Mouse (Mus musculus) limb, embryonic 14.5 days (tissue): ENCODE results near the gene Zfp281. TPM values are rescaled to one million over a fixed set of nuclear protein-coding genes. Genes with fewer than 3 reads are reported as not detected.

Experiments
- ATAC-seq: fragments of 200-750 bp; cut with Nextera tagmentation; 2 replicates; pipeline ENCODE4 v1.8.0; 2017; ENCODE audit warnings: low read depth, moderate number of reproducible peaks, moderate TSS enrichment; ENCODE audit not compliant: low FRiP score
- DNase-seq: peaks from one replicate; pipeline ENCODE4 v3.0.0-alpha.2; 2015; ENCODE audit warnings: low spot score
- H3K27ac ChIP-seq: fragments of 300-500 bp; sonication (generic); replicated peaks from 2 replicates; pipeline ENCODE4 v1.5.1; 2014; ENCODE audit warnings: low read depth, mild to moderate bottlenecking, low read length, moderate library complexity, mixed read lengths
- H3K27me3 ChIP-seq: fragments of 300-500 bp; sonication (generic); 2 replicates; pipeline ENCODE4 v1.6.1; 2014; ENCODE audit warnings: low read length, mixed read lengths; ENCODE audit not compliant: control insufficient read depth, insufficient read depth
- H3K36me3 ChIP-seq: fragments of 300-500 bp; sonication (generic); 2 replicates; pipeline ENCODE4 v1.6.1; 2014; ENCODE audit warnings: mild to moderate bottlenecking, low read length, moderate library complexity, mixed read lengths; ENCODE audit not compliant: control insufficient read depth, insufficient read depth
- H3K4me1 ChIP-seq: fragments of 300-500 bp; sonication (generic); 2 replicates; pipeline ENCODE4 v1.6.1; 2014; ENCODE audit warnings: antibody characterized with exemption, low read length, mixed read lengths; ENCODE audit not compliant: control insufficient read depth, insufficient read depth
- H3K4me2 ChIP-seq: fragments of 300-500 bp; sonication (generic); replicated peaks from 2 replicates; pipeline ENCODE4 v1.6.1; 2014; ENCODE audit warnings: low read depth, mild to moderate bottlenecking, low read length, moderate library complexity; ENCODE audit not compliant: severe bottlenecking
- H3K4me3 ChIP-seq: fragments of 300-500 bp; sonication (generic); replicated peaks from 2 replicates; pipeline ENCODE4 v1.5.1; 2014; ENCODE audit warnings: low read length
- H3K9ac ChIP-seq: fragments of 300-500 bp; sonication (generic); 2 replicates; pipeline ENCODE4 v1.6.1; 2014; ENCODE audit warnings: mild to moderate bottlenecking, low read depth, low read length, moderate library complexity; ENCODE audit not compliant: severe bottlenecking
- H3K9me3 ChIP-seq: fragments of 300-500 bp; sonication (generic); 2 replicates; pipeline ENCODE4 v1.6.1; 2016; ENCODE audit warnings: low read length; ENCODE audit not compliant: control insufficient read depth
- POLR2A ChIP-seq: fragments of 200-500 bp; IDR thresholded peaks from 2 replicates; pipeline ENCODE4 v1.8.0; 2012; ENCODE audit warnings: inconsistent platforms, mild to moderate bottlenecking, moderate library complexity, borderline replicate concordance; ENCODE audit not compliant: insufficient read depth, insufficient read length; ENCODE audit errors: extremely low read depth
- WGBS: fragments of 180-500 bp; shearing (Covaris S2); extraction: QIAGEN DNeasy Blood & Tissue Kit; methylation state at CpG from one replicate; pipeline ENCODE4 v1.1.7; 2014; 5-methylcytosine and 5-hydroxymethylcytosine counted together
- polyA plus RNA-seq, 2 experiments: library from polyadenylated mRNA; depleted of rRNA in 1 of 2; stranded (reverse) in 1 of 2; unstranded in 1 of 2; fragments of >200 nt; fragmentation: Nextera tagmentation in 1 of 2; extraction: Ambion mirVana in 1 of 2; gene quantifications; 2 replicates each; pipeline versions ENCODE4 v1.2.1 to v1.2.3; 2012 to 2014

The Zfp281 gene
- polyA plus RNA-seq, 2 experiments = 11.0 to 21.7 TPM

DNA sequence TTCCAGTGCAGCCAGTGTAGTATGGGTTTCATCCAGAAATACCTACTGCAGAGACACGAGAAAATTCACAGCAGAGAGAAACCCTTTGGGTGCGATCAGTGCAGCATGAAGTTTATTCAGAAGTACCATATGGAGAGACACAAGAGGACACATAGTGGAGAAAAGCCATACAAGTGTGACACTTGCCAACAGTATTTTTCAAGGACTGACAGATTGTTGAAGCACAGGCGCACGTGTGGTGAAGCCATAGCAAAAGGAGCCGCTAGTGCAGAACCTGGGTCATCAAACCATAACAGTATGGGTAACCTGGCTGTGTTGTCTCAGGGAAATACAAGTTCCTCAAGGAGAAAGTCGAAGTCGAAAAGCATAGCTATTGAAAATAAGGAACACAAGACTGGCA lies 1.4 kb downstream of the Zfp281 start:
- Histone ChIP-seq H3K36me3 (peaks cover 26% of the 10 kb centered on the region), H3K4me2 (peak overlapping the region; percentile 73), H3K27me3 (no peaks in the 10 kb centered on the region), H3K9me3 (no peaks in the 10 kb centered on the region), H3K27ac (no peak overlapping the region), H3K4me3 (peak overlapping the region; percentile 95), H3K9ac (peak overlapping the region; percentile 93; the same call in 1 of the 2 replicates), H3K4me1 (peaks cover 22% of the 10 kb centered on the region)
- WGBS = 92% methylated on average over 7 of the region's 7 CpGs
- no peak for TF ChIP-seq POLR2A
- ATAC-seq = no peak
- no peak for DNase-seq

DNA sequence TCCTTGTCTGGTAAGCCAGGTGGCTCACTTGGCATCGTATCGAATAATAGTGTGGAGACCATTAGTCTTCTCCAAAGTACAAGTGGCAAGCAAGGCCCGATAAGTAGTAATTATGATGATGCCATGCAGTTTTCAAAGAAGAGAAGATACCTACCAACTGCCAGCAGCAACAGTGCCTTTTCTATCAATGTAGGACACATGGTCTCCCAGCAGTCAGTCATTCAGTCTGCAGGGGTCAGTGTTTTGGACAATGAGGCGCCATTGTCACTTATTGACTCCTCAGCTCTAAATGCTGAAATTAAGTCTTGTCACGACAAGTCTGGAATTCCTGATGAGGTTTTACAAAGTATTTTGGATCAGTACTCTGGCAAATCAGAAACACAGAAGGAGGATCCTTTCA lies 2.1 kb downstream of the Zfp281 start:
- no peak overlapping the region for H3K4me2 ChIP-seq
- peaks cover 26% of the 10 kb centered on the region for H3K36me3 ChIP-seq
- DNase-seq (no peak), ATAC-seq (no peak)
- H3K9ac ChIP-seq = no peak overlapping the region
- H3K4me3 ChIP-seq = no peak overlapping the region; the same call in 1 of the 2 replicates
- 96% methylated on average over 5 of the region's 5 CpGs for WGBS
- TF ChIP-seq POLR2A = no peak
- H3K9me3 ChIP-seq = no peaks in the 10 kb centered on the region
- H3K27ac ChIP-seq = no peak overlapping the region
- H3K27me3 ChIP-seq = no peaks in the 10 kb centered on the region
- H3K4me1 ChIP-seq = peaks cover 22% of the 10 kb centered on the region

DNA sequence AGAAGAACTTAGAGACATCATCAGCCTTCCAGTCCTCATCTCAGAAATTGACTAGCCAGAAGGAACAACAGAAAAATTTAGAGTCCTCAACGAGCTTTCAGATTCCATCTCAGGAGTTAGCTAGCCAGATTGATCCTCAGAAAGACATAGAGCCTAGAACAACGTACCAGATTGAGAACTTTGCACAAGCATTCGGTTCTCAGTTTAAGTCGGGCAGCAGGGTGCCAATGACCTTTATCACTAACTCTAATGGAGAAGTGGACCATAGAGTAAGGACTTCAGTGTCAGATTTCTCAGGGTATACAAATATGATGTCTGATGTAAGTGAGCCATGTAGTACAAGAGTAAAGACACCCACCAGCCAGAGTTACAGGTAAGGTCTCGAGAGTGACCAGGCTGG lies 2.9 kb downstream of the Zfp281 start:
- no peaks in the 10 kb centered on the region for H3K9me3 ChIP-seq
- no peak overlapping the region for H3K27ac ChIP-seq
- peak overlapping the region; percentile 10; the same call in 1 of the 2 replicates for H3K4me3 ChIP-seq
- TF ChIP-seq POLR2A = no peak
- H3K9ac ChIP-seq = no peak overlapping the region
- H3K4me1 ChIP-seq = peaks cover 22% of the 10 kb centered on the region
- DNase-seq = no peak
- peaks cover 26% of the 10 kb centered on the region for H3K36me3 ChIP-seq
- ATAC-seq = no peak
- peak overlapping the region; percentile 16; the same call in 1 of the 2 replicates for H3K4me2 ChIP-seq
- no peaks in the 10 kb centered on the region for H3K27me3 ChIP-seq
- WGBS = 88% methylated on average over 5 of the region's 5 CpGs

DNA sequence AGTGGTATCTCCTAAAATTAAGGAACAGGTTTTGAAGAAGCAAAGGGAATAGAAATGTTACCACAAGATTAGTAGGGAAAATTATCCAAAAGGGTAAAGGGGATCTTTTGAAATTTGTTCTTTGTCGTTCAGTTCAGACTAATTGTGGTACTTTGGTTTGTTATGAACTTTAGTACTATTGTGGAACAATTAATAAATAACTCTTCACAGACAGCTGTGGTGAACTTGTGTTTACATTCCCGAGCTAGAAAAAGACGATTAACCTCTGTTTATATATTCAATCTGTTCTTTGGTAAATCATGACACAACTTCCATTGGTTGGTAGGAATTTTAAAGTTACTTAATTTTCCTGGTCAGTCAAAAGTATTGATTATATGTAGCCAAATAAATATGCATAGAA lies 8.2 kb downstream of the Zfp281 start:
- Histone ChIP-seq H3K27ac (no peak overlapping the region), H3K9me3 (no peaks in the 10 kb centered on the region), H3K36me3 (peaks cover 5% of the 10 kb centered on the region; the same call in 1 of the 2 replicates), H3K9ac (no peak overlapping the region), H3K27me3 (no peaks in the 10 kb centered on the region), H3K4me1 (no peaks in the 10 kb centered on the region), H3K4me3 (no peak overlapping the region), H3K4me2 (no peak overlapping the region)
- TF ChIP-seq POLR2A = no peak
- no peak for ATAC-seq
- DNase-seq = no peak
- 90% methylated on average over 3 of the region's 3 CpGs for WGBS

DNA sequence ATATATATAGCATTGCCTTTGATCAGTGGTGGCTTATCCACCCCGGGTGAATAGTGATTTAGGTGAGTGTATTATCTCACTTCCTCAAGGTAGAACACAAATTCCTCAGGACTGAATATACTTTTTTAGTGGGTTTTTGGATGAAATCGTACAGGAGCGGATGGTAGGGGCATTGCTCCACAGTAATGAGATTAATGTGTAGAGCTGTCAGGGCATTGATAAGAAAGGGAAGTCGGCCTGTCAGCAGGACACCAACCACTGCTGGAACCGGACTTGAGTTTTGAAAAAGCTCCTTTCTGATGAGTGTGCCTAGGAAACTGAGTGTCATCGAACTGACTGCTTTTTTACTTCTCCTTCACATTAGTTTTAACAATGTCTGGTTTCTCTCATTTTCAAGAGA lies 10.9 kb downstream of the Zfp281 start:
- no peaks in the 10 kb centered on the region for H3K27me3 ChIP-seq
- no peak overlapping the region for H3K9ac ChIP-seq
- no peak overlapping the region for H3K4me3 ChIP-seq
- ATAC-seq = no peak
- no peaks in the 10 kb centered on the region for H3K36me3 ChIP-seq
- no peak for DNase-seq
- no peaks in the 10 kb centered on the region for H3K4me1 ChIP-seq
- no peak for TF ChIP-seq POLR2A
- WGBS = 91% methylated on average over 6 of the region's 6 CpGs
- no peaks in the 10 kb centered on the region for H3K9me3 ChIP-seq
- H3K27ac ChIP-seq = no peak overlapping the region
- no peak overlapping the region for H3K4me2 ChIP-seq

DNA sequence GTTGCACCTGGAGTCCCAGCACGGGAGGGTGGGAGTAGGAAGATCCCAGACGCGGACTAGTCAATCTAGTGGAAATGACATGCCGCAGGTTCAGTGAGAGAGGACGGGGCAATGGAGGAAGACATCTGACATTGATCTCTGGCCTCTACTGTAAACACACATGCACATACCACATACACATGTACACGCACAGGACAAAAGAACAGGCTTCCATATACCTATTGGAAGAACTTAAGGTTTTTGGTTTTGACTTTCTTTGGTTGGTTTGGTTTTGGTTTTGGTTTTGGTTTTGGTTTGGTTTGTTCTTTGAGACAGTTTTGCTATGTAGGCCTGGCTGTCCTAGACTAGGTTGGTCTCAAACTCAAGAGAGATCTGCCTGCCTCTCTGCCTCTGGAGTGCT lies 12.2 kb downstream of the Zfp281 start:
- WGBS = 91% methylated on average over 6 of the region's 6 CpGs
- Histone ChIP-seq H3K4me2 (no peak overlapping the region), H3K4me1 (no peaks in the 10 kb centered on the region), H3K9ac (no peak overlapping the region), H3K27ac (no peak overlapping the region), H3K27me3 (no peaks in the 10 kb centered on the region), H3K4me3 (no peak overlapping the region), H3K9me3 (no peaks in the 10 kb centered on the region), H3K36me3 (no peaks in the 10 kb centered on the region)
- no peak for TF ChIP-seq POLR2A
- ATAC-seq (no peak), DNase-seq (no peak)
